Mouse (Mus musculus) forebrain, embryonic 14.5 days (tissue): Measurements from ENCODE around the gene Hacd4. TPM values are rescaled to one million over a fixed set of nuclear protein-coding genes. Genes with fewer than 3 reads are reported as not detected.
A peak's percentile ranks its signal among the peaks of the same experiment; 100 is the strongest.

Source experiments
- ATAC-seq: fragments of 200-750 bp; cut with Nextera tagmentation; 2 replicates; pipeline ENCODE4 v1.8.0; 2017; ENCODE audit warnings: mild to moderate bottlenecking, moderate library complexity
- DNase-seq: peaks from one replicate; pipeline ENCODE4 v3.0.0-alpha.2; 2015; ENCODE audit warnings: low spot score
- H3K27ac ChIP-seq: fragments of 300-500 bp; sonication (generic); 2 replicates; pipeline ENCODE4 v1.5.1; 2014; ENCODE audit warnings: low read depth, mild to moderate bottlenecking, control low read depth, low read length, moderate library complexity
- H3K27me3 ChIP-seq: fragments of 300-500 bp; sonication (generic); replicated peaks from 2 replicates; pipeline ENCODE4 v1.6.1; 2014; ENCODE audit warnings: low read length, control low read depth, mixed read lengths; ENCODE audit not compliant: control insufficient read depth, insufficient read depth
- H3K36me3 ChIP-seq: fragments of 300-500 bp; sonication (generic); 2 replicates; pipeline ENCODE4 v1.6.1; 2014; ENCODE audit warnings: low read length, control low read depth; ENCODE audit not compliant: control insufficient read depth, insufficient read depth
- H3K4me1 ChIP-seq: fragments of 300-500 bp; sonication (generic); 2 replicates; pipeline ENCODE4 v1.6.1; 2014; ENCODE audit warnings: antibody characterized with exemption, low read length, control low read depth; ENCODE audit not compliant: control insufficient read depth, insufficient read depth
- H3K4me2 ChIP-seq: fragments of 300-500 bp; sonication (generic); 2 replicates; pipeline ENCODE4 v1.6.1; 2014; ENCODE audit warnings: mild to moderate bottlenecking, control low read depth, low read length
- H3K4me3 ChIP-seq: fragments of 300-500 bp; sonication (generic); 2 replicates; pipeline ENCODE4 v1.5.1; 2014; ENCODE audit warnings: low read depth, low read length, control low read depth
- H3K9ac ChIP-seq: fragments of 300-500 bp; sonication (generic); 2 replicates; pipeline ENCODE4 v1.6.1; 2014; ENCODE audit warnings: mild to moderate bottlenecking, low read length, control low read depth, moderate library complexity
- H3K9me3 ChIP-seq: fragments of 300-500 bp; sonication (generic); replicated peaks from 2 replicates; pipeline ENCODE4 v1.6.1; 2016; ENCODE audit warnings: low read length, control low read depth, mixed read lengths; ENCODE audit not compliant: control insufficient read depth
- WGBS: fragments of 180-500 bp; shearing (Covaris S2); extraction: QIAGEN DNeasy Blood & Tissue Kit; methylation state at CpG from one replicate; pipeline ENCODE4 v1.1.7; 2014; 5-methylcytosine and 5-hydroxymethylcytosine counted together
- polyA plus RNA-seq: library from polyadenylated mRNA; unstranded; fragments of >200 nt; fragmentation: Nextera tagmentation; extraction: Ambion mirVana; gene quantifications from 2 replicates; pipeline ENCODE4 v1.2.1, GENCODE M21; 2014

The Hacd4 gene
- polyA plus RNA-seq: 3.6 and 4.0 TPM in 2 replicates

DNA sequence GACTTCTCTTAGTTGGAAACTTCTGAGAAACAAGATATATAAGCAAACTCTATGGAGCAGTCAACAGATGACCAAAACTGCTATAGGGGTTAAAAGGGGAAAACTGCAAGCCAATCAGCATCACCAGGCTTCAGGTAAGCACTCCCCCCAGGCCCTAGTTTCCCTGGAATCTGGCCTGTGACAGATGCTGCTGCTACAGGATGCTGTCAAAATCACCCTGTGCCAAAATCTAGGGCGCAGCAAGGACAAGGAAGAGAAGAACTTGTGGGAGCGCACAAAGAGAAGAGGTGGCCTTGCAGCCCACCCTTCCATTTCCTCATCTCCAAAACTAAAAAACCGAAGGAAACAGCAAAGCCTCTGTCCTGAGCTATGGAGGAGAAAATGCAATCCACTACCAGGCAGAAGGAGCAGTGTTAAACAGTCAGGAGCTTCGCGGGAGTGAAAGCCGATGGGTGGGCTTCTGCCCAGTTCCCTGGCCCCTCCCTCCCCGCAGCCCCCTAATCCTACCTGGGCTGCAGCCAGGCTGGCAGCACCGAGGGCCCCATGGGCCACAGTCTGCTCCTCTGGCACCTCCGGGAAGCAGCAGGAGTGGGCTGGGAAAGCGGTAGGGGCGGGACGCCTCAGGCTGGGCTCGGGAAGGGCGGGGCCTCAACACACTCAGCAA, at the start of gene Hacd4:
TSS of gene Hacd4 (minus strand) at position 603 of the 664 bp plus-strand sequence.
- no peaks in the 10 kb centered on the region for H3K9me3 ChIP-seq
- no peaks in the 10 kb centered on the region for H3K27me3 ChIP-seq
- DNase-seq: peak; percentile 50
- WGBS: 6% methylated on average over 14 of the region's 14 CpGs
- H3K4me3 ChIP-seq: peak within 1 kb of the TSS; percentile 24; the same call in 1 of the 2 replicates
- H3K27ac ChIP-seq: no peak within 1 kb of the TSS
- H3K36me3 ChIP-seq: no peaks in the 10 kb centered on the region
- H3K4me1 ChIP-seq: peaks cover 7% of the 10 kb centered on the region; the same call in 1 of the 2 replicates
- peak within 1 kb of the TSS; percentile 52 for H3K9ac ChIP-seq
- H3K4me2 ChIP-seq: peak within 1 kb of the TSS; percentile 63
- peak; percentile 92 for ATAC-seq

DNA sequence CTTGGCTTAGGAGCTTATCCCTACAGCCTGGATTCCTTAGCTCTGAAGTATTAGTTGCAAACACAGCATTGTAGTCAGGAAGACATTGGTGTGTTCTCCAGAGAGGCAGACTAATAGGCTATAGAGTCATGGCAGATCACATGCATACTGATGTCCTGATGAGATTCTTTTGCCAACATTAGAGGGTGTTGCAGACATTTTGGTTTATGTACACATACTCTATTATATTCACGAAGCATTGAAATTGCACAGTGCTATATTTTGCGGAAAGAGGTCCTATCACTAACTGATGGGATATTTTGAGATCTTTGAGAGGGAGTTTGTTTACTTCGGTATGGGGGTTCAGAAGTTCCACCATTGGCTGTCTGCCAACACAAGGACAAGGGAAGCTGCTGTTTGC, 49.4 kb upstream of the Hacd4 start:
- no peaks in the 10 kb centered on the region for H3K36me3 ChIP-seq
- ATAC-seq (no peak), DNase-seq (no peak)
- 91% methylated on average over 3 of the region's 3 CpGs for WGBS
- no peak overlapping the region for H3K27ac ChIP-seq
- no peak overlapping the region for H3K4me2 ChIP-seq
- H3K4me1 ChIP-seq: no peaks in the 10 kb centered on the region
- H3K9ac ChIP-seq: no peak overlapping the region
- H3K4me3 ChIP-seq: no peak overlapping the region
- no peaks in the 10 kb centered on the region for H3K9me3 ChIP-seq
- H3K27me3 ChIP-seq: no peaks in the 10 kb centered on the region

DNA sequence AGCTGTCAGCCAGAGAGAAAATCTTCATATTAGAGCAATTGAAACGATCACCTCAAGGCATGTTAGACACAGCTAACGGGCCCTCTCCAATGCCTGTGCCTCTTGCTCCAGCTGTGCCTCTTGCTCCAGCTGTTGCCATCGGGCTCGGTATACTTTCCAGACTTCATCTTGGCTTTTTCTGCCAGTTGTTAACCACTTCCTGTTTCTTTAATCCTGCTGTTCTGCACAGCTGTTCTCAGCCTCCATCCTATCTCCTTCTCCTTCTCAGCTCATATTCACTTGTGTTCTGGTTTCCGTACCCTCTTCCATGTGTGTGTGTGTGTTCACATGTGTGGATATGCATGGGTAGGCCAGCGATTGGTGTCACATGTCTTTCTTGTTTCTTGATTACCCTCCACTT, 41.4 kb upstream of the Hacd4 start:
- ATAC-seq (no peak), DNase-seq (no peak)
- Histone ChIP-seq H3K9me3 (no peaks in the 10 kb centered on the region), H3K36me3 (no peaks in the 10 kb centered on the region), H3K4me3 (no peak overlapping the region), H3K27me3 (no peaks in the 10 kb centered on the region), H3K27ac (no peak overlapping the region), H3K4me2 (no peak overlapping the region), H3K4me1 (no peaks in the 10 kb centered on the region), H3K9ac (no peak overlapping the region)
- 91% methylated on average over 6 of the region's 6 CpGs for WGBS

DNA sequence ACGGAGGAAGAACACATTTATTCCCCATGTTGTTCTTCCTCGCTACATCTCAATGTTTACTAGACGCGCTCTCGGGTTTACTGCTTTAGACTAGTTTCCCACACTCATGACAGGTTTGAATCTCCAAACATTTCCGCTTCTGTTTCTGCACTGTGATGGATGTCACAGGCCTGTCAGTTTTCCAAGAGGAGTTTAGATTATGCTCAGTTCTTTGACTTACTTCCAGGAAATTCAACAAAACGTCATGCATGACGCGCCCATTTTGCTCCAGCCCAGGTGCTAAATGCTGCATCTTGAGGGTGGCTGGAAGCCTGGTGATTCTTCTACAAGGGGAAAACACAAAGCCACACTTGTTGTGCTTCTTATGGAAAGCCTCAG, 40.1 kb upstream of the Hacd4 start:
- no peak overlapping the region for H3K4me3 ChIP-seq
- 86% methylated on average over 9 of the region's 9 CpGs for WGBS
- H3K4me1 ChIP-seq: no peaks in the 10 kb centered on the region
- DNase-seq (peak; percentile 14), ATAC-seq (no peak)
- no peaks in the 10 kb centered on the region for H3K27me3 ChIP-seq
- H3K9me3 ChIP-seq: no peaks in the 10 kb centered on the region
- H3K4me2 ChIP-seq: no peak overlapping the region
- no peak overlapping the region for H3K27ac ChIP-seq
- no peaks in the 10 kb centered on the region for H3K36me3 ChIP-seq
- H3K9ac ChIP-seq: no peak overlapping the region

DNA sequence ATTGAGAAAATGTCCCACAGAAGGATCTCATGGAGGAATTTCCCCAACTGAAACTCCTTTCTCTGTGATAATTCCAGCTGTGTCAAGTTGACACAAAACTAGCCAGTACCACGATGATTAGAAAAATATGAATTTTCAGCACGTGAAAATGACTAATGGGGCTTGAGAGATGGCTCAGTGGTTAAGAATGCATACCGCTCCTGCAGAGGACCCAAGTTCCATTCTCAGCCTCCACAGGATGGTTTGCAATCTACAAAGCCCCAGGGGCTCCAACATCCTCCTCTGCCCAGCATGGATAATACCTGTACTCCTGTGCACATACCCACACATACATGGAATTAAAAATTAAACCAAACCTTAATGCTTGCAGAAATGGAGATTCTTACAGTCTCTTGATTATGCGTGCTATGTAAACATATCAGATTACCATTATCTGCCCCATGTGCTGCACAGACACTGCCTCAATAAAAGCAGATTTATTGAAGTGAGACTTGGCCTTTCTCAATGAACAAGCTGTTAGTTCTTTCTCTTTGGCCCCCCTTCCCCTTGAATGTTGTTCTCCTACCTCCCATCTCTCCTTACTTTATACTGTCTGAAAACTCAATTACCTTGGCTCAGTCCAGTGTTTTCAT, 39.6 kb upstream of the Hacd4 start:
- no peaks in the 10 kb centered on the region for H3K9me3 ChIP-seq
- ATAC-seq: no peak
- H3K4me3 ChIP-seq: no peak overlapping the region
- H3K36me3 ChIP-seq: no peaks in the 10 kb centered on the region
- WGBS: 81% methylated on average over 4 of the region's 4 CpGs
- H3K27ac ChIP-seq: no peak overlapping the region
- no peak for DNase-seq
- no peak overlapping the region for H3K4me2 ChIP-seq
- H3K4me1 ChIP-seq: no peaks in the 10 kb centered on the region
- no peaks in the 10 kb centered on the region for H3K27me3 ChIP-seq
- H3K9ac ChIP-seq: no peak overlapping the region

DNA sequence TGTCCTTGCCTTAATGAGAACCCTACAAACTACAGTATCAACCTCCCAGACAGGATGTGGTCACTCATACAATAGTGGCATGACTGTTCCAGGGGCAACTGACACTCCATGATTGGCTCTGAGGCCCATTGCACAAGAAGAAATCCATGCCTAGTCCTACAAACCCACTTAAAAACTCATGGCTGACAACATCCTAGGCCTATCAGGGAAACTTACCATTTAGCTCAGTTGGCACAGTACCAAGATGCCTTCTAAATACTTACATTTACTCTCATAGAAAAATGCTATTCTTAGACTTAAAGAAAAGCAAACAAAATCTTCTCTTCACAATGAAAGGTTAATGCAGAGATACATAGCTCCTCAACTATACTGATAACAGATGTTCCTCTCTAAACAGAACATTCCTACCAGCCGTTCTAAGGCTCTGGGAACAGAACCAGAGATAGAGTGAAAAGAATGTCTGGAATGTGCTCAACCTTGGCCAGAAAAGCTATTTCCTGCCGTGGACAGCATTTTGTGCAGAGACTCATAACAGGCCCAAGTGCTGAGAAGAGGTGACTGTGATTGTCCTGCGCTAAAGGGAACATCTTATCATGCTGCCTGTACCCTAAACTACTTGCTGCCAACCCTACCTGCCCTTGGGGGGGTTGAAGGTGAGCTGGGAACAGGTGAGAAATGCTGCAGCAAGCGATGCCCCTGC, 37.9 kb upstream of the Hacd4 start:
- H3K36me3 ChIP-seq: no peaks in the 10 kb centered on the region
- no peaks in the 10 kb centered on the region for H3K9me3 ChIP-seq
- no peak overlapping the region for H3K9ac ChIP-seq
- ATAC-seq: no peak
- H3K4me1 ChIP-seq: no peaks in the 10 kb centered on the region
- no peaks in the 10 kb centered on the region for H3K27me3 ChIP-seq
- DNase-seq: peak; percentile 5
- no peak overlapping the region for H3K27ac ChIP-seq
- WGBS: 73% methylated on average over 4 of the region's 4 CpGs
- no peak overlapping the region for H3K4me2 ChIP-seq
- H3K4me3 ChIP-seq: no peak overlapping the region

DNA sequence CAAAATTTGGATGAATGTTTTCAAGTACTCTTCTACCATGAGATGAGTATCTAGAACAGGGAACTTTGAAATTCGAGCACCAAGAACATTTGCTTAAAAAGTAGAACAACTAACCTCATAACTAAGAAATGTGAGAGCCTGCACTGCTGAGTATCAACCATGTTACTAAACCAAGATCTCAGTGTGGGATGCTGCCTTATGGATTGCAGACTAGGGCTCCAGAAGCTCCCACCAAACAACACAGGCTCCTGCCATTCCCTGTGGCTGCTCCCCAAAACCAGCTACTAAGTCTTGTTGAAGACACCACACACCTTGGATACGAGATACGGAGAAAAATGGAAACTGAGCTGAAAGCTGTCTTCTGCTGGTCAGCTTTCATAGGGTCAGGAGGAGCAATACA, 37.4 kb upstream of the Hacd4 start:
- ATAC-seq (no peak), DNase-seq (no peak)
- H3K9ac ChIP-seq: no peak overlapping the region
- no peak overlapping the region for H3K4me2 ChIP-seq
- no peak overlapping the region for H3K27ac ChIP-seq
- H3K36me3 ChIP-seq: no peaks in the 10 kb centered on the region
- no peaks in the 10 kb centered on the region for H3K4me1 ChIP-seq
- WGBS: 90% methylated on average over 3 of the region's 3 CpGs
- no peaks in the 10 kb centered on the region for H3K9me3 ChIP-seq
- no peak overlapping the region for H3K4me3 ChIP-seq
- H3K27me3 ChIP-seq: no peaks in the 10 kb centered on the region

DNA sequence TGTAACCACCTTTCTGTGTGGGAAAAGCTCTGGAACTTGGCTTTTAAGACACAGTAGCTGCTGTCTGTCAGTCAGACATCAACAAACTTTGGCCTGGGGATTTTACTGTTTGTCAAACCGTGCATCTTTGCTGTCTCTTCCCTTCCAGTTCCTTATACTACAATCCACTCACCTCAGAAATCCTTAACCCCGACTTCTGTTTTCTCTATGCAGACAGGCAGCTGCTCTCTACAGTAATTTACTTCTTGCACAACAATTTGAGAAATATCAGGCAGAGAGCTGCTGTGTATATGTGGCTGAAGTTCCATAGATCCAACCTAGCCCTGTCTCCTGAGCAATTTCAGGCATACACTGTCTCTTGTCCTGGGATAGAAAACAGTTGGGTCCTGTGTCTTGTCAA, 32.8 kb upstream of the Hacd4 start:
- Histone ChIP-seq H3K27ac (no peak overlapping the region), H3K4me2 (no peak overlapping the region), H3K9me3 (no peaks in the 10 kb centered on the region), H3K9ac (no peak overlapping the region), H3K36me3 (no peaks in the 10 kb centered on the region), H3K27me3 (no peaks in the 10 kb centered on the region), H3K4me1 (no peaks in the 10 kb centered on the region), H3K4me3 (no peak overlapping the region)
- ATAC-seq: no peak
- 79% methylated on average over 2 of the region's 2 CpGs for WGBS
- no peak for DNase-seq

DNA sequence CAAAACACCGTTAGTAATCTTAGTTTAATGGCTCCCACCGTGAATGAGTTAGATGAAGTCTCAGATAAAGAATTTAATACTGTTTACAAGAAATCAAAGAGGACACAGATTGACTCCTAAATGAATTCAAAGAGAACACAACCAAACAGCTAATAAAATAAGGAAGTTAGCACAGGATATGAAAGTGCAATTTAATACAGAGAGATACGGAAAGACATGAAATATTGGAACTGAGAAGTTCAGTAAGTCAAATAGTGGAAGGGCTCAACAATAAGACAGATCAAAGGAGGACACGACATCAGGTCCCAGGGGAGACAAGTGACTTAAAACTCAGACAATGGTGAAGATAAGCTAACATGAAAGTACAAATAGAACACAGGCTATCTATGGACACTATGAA, 25.8 kb upstream of the Hacd4 start:
- WGBS: 86% methylated on average over 4 of the region's 4 CpGs
- ATAC-seq (no peak), DNase-seq (no peak)
- Histone ChIP-seq H3K27ac (no peak overlapping the region), H3K9ac (no peak overlapping the region), H3K36me3 (no peaks in the 10 kb centered on the region), H3K4me3 (no peak overlapping the region), H3K4me2 (no peak overlapping the region), H3K9me3 (no peaks in the 10 kb centered on the region), H3K27me3 (no peaks in the 10 kb centered on the region), H3K4me1 (no peaks in the 10 kb centered on the region)
